Mouse (Mus musculus) neural tube, embryonic 13.5 days (tissue): ENCODE data around the gene Vdac1. TPM values are rescaled to one million over a fixed set of nuclear protein-coding genes. Genes with fewer than 3 reads are reported as not detected.
"Not testable (repeated sequence)": the region's sequence is repeated elsewhere in the genome, so short reads cannot be mapped to it uniquely, and the experiment has no call there.

Experiments used
- ATAC-seq: fragments of 200-750 bp; cut with Nextera tagmentation; 2 replicates; pipeline ENCODE4 v1.8.0; 2017; ENCODE audit warnings: low read depth, mild to moderate bottlenecking, moderate TSS enrichment, moderate library complexity
- H3K27ac ChIP-seq: fragments of 300-500 bp; sonication (generic); replicated peaks from 2 replicates; pipeline ENCODE4 v1.5.1; 2015; ENCODE audit warnings: moderate library complexity, mild to moderate bottlenecking, inconsistent platforms
- H3K27me3 ChIP-seq: fragments of 300-500 bp; sonication (generic); 2 replicates; pipeline ENCODE4 v1.6.1; 2015; ENCODE audit warnings: mild to moderate bottlenecking, inconsistent platforms
- H3K36me3 ChIP-seq: fragments of 300-500 bp; sonication (generic); 2 replicates; pipeline ENCODE4 v1.6.1; 2015; ENCODE audit warnings: mild to moderate bottlenecking, inconsistent platforms
- H3K4me1 ChIP-seq: fragments of 300-500 bp; sonication (generic); replicated peaks from 2 replicates; pipeline ENCODE4 v1.6.1; 2015; ENCODE audit warnings: inconsistent platforms
- H3K4me2 ChIP-seq: fragments of 300-500 bp; sonication (generic); 2 replicates; pipeline ENCODE4 v1.6.1; 2015; ENCODE audit warnings: inconsistent platforms, mild to moderate bottlenecking, moderate library complexity
- H3K4me3 ChIP-seq: fragments of 300-500 bp; sonication (generic); 2 replicates; pipeline ENCODE4 v1.5.1; 2015; ENCODE audit warnings: mild to moderate bottlenecking, inconsistent platforms
- H3K9ac ChIP-seq: fragments of 300-500 bp; sonication (generic); 2 replicates; pipeline ENCODE4 v1.6.1; 2015; ENCODE audit warnings: moderate library complexity, mild to moderate bottlenecking, inconsistent platforms
- H3K9me3 ChIP-seq: fragments of 300-500 bp; sonication (generic); 2 replicates; pipeline ENCODE4 v1.6.1; 2016; ENCODE audit warnings: inconsistent platforms
- WGBS: fragments of 180-500 bp; shearing (Covaris S2); methylation state at CpG from one replicate; pipeline ENCODE4 v1.1.7; 2015; 5-methylcytosine and 5-hydroxymethylcytosine counted together
- polyA plus RNA-seq: library from polyadenylated mRNA; unstranded; fragments of >200 nt; fragmentation: Nextera tagmentation; extraction: Ambion mirVana; gene quantifications from 2 replicates; pipeline ENCODE4 v1.2.1, GENCODE M21; 2015

The Vdac1 gene
- polyA plus RNA-seq, 1 experiment from 2014 or later = 296 TPM

GRCm38 (mm10) chr11:52345939-52346634 is 14.6 kb upstream of the Vdac1 start:
- Histone ChIP-seq H3K9ac (no peak overlapping the region), H3K27me3 (no peaks in the 10 kb centered on the region), H3K4me1 (0 out of 2 replicates have a peak, but pooled peaks cover 15% of the 10 kb centered on the region), H3K9me3 (no peaks in the 10 kb centered on the region), H3K36me3 (no peaks in the 10 kb centered on the region), H3K27ac (no peak overlapping the region), H3K4me2 (peak overlapping the region; percentile 50), H3K4me3 (peak overlapping the region; percentile 24)
- ATAC-seq = no peak
- 20% methylated on average over 11 of the region's 12 CpGs for WGBS

- Histone ChIP-seq H3K4me2 (peak overlapping the region; percentile 50), H3K4me1 (0 out of 2 replicates have a peak, but pooled peaks cover 17% of the 10 kb centered on the region), H3K27ac (peak overlapping the region; percentile 59; the same call in 1 of the 2 replicates), H3K9me3 (no peaks in the 10 kb centered on the region), H3K36me3 (no peaks in the 10 kb centered on the region), H3K9ac (no peak overlapping the region), H3K4me3 (peak overlapping the region; percentile 24), H3K27me3 (no peaks in the 10 kb centered on the region)
- peak; percentile 51; the same call in 1 of the 2 replicates for ATAC-seq
- WGBS = 4% methylated on average over 12 of the region's 12 CpGs
These were observed 14.0 kb upstream of the Vdac1 start for GRCm38 (mm10) chr11:52346635-52347005.

GRCm38 (mm10) chr11:52348156-52348555 is 12.5 kb upstream of the Vdac1 start:
- Histone ChIP-seq H3K27ac (no peak overlapping the region), H3K4me2 (no peak overlapping the region), H3K9ac (no peak overlapping the region), H3K4me3 (no peak overlapping the region), H3K36me3 (no peaks in the 10 kb centered on the region), H3K9me3 (no peaks in the 10 kb centered on the region), H3K27me3 (no peaks in the 10 kb centered on the region), H3K4me1 (0 out of 2 replicates have a peak, but pooled peaks cover 17% of the 10 kb centered on the region)
- ATAC-seq = no peak
- WGBS = 92% methylated on average over 4 of the region's 4 CpGs

GRCm38 (mm10) chr11:52348724-52349123 is 11.9 kb upstream of the Vdac1 start:
- H3K27me3 ChIP-seq = no peaks in the 10 kb centered on the region
- no peak for ATAC-seq
- no peak overlapping the region for H3K27ac ChIP-seq
- H3K9ac ChIP-seq = no peak overlapping the region
- H3K36me3 ChIP-seq = no peaks in the 10 kb centered on the region
- 0 out of 2 replicates have a peak, but pooled peaks cover 17% of the 10 kb centered on the region for H3K4me1 ChIP-seq
- H3K4me2 ChIP-seq = no peak overlapping the region
- H3K4me3 ChIP-seq = no peak overlapping the region
- H3K9me3 ChIP-seq = no peaks in the 10 kb centered on the region
- WGBS = 72% methylated on average over 3 of the region's 3 CpGs

DNA sequence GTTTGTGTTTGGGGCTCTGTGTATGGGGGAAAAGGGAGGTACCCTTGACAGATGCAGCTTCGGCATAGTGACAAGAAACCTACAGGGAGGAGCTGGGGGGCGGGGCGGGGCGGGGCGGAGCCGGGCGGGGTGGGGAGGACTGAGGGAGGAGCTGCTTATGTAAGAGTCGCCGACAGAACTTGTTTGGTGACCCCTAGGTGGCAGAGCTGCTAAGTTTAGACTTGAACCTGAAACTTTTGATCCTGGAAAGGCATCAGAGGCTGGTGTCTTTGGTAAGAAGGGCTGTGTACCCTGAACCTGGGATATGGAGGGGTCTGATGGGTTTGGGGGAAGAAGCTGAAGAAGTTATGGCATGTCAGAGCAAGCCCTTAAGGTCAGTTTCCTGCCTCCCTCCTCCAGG is 9.7 kb upstream of the Vdac1 start:
- Histone ChIP-seq H3K27me3 (no peaks in the 10 kb centered on the region), H3K4me2 (no peak overlapping the region), H3K27ac (no peak overlapping the region), H3K9me3 (no peaks in the 10 kb centered on the region), H3K36me3 (no peaks in the 10 kb centered on the region), H3K4me1 (0 out of 2 replicates have a peak, but pooled peaks cover 13% of the 10 kb centered on the region), H3K4me3 (no peak overlapping the region), H3K9ac (no peak overlapping the region)
- ATAC-seq = no peak
- WGBS = 3% methylated on average over 9 of the region's 9 CpGs

GRCm38 (mm10) chr11:52352271-52352670 is 8.4 kb upstream of the Vdac1 start:
- WGBS = 95% methylated on average over 3 of the region's 3 CpGs
- ATAC-seq = no peak
- no peaks in the 10 kb centered on the region for H3K27me3 ChIP-seq
- H3K9ac ChIP-seq = no peak overlapping the region
- H3K4me1 ChIP-seq = 0 out of 2 replicates have a peak, but pooled peaks cover 7% of the 10 kb centered on the region
- H3K4me3 ChIP-seq = no peak overlapping the region
- H3K4me2 ChIP-seq = no peak overlapping the region
- no peaks in the 10 kb centered on the region for H3K9me3 ChIP-seq
- no peak overlapping the region for H3K27ac ChIP-seq
- no peaks in the 10 kb centered on the region for H3K36me3 ChIP-seq

DNA sequence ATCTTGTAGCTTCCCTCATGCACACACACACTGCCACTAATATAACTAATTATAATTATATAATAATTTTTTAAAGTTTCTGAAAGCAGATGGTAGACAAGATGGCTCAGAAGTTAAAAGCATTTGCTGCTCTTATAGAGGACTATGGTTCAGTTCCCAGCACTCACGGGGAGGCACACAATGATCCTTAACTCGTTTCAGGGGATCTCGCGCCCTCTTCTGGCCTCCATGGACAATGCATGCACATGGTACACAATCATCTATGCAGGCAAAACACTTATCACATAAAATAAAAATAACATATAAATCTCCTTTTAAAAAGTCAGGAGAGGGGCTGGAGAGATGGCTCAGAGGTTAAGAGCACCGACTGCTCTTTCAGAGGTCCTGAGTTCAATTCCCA is 6.0 kb upstream of the Vdac1 start:
- no peaks in the 10 kb centered on the region for H3K36me3 ChIP-seq
- WGBS = 83% methylated on average over 5 of the region's 5 CpGs
- ATAC-seq = no peak
- no peak overlapping the region for H3K4me2 ChIP-seq
- H3K4me3 ChIP-seq = no peak overlapping the region
- peaks cover 8% of the 10 kb centered on the region for H3K4me1 ChIP-seq
- no peaks in the 10 kb centered on the region for H3K9me3 ChIP-seq
- 0 out of 2 replicates have a peak, but pooled peaks cover 7% of the 10 kb centered on the region for H3K27me3 ChIP-seq
- no peak overlapping the region for H3K9ac ChIP-seq
- H3K27ac ChIP-seq = no peak overlapping the region

DNA sequence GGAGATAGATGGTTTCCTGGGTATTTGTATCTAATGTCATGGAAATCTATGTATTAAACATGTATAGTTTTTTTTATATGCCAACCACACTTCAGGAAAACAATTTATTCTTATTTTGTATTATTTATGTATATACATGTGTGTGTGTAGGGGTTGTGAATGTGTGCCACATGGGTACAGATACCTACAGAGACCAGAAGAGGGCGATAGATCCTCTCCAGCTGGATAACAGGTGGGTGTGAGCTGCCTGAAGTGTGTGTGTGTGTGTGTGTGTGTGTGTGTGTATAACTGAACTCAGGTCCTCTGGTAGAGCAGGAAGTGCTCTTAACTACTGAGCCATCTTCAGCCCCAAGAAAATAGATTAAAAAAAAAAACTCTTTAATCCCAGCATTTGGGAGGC is 5.1 kb upstream of the Vdac1 start:
- 0 out of 2 replicates have a peak, but pooled peaks cover 7% of the 10 kb centered on the region for H3K27me3 ChIP-seq
- H3K4me3 ChIP-seq = no peak overlapping the region
- no peak for ATAC-seq
- no peaks in the 10 kb centered on the region for H3K9me3 ChIP-seq
- H3K27ac ChIP-seq = no peak overlapping the region
- no peaks in the 10 kb centered on the region for H3K36me3 ChIP-seq
- H3K9ac ChIP-seq = no peak overlapping the region
- H3K4me2 ChIP-seq = no peak overlapping the region
- WGBS = 71% methylated on average over 1 of the region's 1 CpGs
- peaks cover 15% of the 10 kb centered on the region for H3K4me1 ChIP-seq

GRCm38 (mm10) chr11:52357091-52357490 is 3.6 kb upstream of the Vdac1 start:
- H3K36me3 ChIP-seq, H3K9ac ChIP-seq, ATAC-seq, H3K27me3 ChIP-seq, H3K27ac ChIP-seq, H3K4me2 ChIP-seq, H3K9me3 ChIP-seq, H3K4me3 ChIP-seq: not testable (repeated sequence)
- peaks cover 15% of the 10 kb centered on the region for H3K4me1 ChIP-seq
- WGBS = 94% methylated on average over 5 of the region's 5 CpGs

DNA sequence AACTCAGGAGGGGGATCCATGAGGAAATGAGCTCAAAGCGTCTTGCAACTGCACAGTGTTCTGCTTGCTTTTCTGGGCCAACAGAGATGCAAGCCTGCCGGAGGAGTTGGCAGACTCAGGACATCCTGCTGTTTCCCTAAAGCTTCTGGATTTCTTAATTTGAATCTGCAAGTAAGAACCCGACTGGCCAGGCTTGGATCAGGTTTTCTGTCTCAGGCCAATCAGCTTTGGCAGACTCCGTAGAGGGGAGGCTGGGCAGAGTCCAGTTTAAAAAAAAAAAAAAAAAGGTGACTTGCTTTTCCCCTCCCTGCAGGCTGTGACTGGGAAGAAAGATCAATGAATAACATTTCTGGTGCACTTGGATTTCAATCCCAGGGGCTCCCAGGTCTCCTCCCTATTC is 2.1 kb upstream of the Vdac1 start:
- WGBS = 56% methylated on average over 4 of the region's 4 CpGs

DNA sequence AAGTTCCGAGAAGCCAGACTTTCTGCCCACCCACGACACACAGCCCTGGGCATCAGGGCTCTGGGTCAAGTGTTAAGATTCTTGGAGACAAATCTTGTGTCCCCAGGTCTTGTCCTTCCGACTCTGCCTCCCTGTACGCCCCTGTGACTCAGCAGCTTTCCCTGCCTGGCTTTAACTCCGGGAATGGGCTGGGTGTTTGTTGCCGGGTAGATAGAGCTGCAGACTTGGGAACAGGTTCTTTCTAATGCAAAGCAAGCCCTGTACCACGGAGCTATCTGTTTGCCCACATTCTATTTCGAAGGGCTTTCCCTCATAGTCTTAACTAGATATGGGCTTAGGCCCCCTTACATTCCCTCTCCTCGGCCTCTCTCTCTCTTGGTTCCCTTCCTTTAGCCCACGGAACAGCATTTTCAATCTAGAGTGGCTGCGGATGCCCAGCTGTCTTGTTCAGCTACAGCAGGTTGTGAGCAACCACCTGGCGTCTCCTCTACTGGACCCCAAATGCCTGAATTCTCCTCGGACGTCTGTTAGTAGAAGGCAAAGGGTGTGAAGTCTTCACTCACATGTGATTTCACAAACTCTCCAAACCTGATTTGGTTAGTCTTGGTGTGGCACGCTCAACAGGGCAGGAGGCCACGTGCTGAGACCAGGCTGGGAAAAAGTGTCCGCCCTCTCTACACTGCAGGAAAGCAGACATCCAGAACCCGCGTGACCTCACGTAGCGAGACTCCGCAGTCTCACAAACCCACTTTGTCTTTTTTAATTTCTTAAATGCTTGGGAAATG is 782 bp upstream of the Vdac1 start:
- no peaks in the 10 kb centered on the region for H3K9me3 ChIP-seq
- H3K27me3 ChIP-seq = 0 out of 2 replicates have a peak, but pooled peaks cover 7% of the 10 kb centered on the region
- peak overlapping the region; percentile 97 for H3K4me2 ChIP-seq
- H3K27ac ChIP-seq = peak overlapping the region; percentile 93
- 12% methylated on average over 22 of the region's 22 CpGs for WGBS
- no peaks in the 10 kb centered on the region for H3K36me3 ChIP-seq
- H3K4me1 ChIP-seq = peaks cover 42% of the 10 kb centered on the region
- ATAC-seq = peak; percentile 48
- H3K4me3 ChIP-seq = peak overlapping the region; percentile 92
- peak overlapping the region; percentile 96 for H3K9ac ChIP-seq

More for the DNA sequence above, 2.1 kb upstream of the Vdac1 start:
- H3K9ac ChIP-seq = no peak overlapping the region
- H3K4me1 ChIP-seq = peaks cover 28% of the 10 kb centered on the region
- H3K4me3 ChIP-seq = no peak overlapping the region
- H3K4me2 ChIP-seq = no peak overlapping the region
- ATAC-seq = no peak
- H3K36me3 ChIP-seq = no peaks in the 10 kb centered on the region
- H3K27ac ChIP-seq = no peak overlapping the region
- H3K27me3 ChIP-seq = 0 out of 2 replicates have a peak, but pooled peaks cover 7% of the 10 kb centered on the region
- no peaks in the 10 kb centered on the region for H3K9me3 ChIP-seq

DNA sequence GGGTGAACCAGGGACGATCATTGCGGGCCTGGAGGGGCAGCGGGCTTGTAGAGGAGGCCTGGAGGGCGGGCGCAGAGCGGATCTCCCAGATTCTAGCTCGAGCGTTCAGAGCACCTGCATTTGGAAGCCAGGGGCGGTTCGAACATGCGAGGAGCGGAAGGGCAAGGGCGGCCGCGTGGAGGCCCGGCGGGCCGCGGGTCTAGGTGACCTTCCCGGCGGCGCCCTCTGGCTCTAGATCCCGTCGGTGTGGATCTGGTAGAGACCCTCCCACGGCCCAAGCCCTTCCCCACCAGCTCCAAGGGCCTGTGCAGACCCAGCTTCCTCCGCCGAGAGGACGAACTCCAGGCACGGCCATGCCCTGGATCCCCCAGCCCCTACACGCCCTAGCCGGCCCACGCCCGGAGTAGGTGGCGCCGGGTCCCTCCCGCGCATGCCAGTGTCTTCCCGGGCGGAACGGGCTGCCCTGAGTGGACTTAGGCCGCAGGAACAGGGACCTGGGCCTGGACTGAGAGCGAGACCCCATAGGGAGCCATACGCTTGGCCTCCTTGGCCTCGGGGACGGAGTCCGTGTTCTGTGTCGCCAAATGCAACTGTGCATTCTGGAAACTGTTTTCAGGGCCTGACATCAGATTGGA is 744 bp downstream of the Vdac1 start:
- ATAC-seq = peak; percentile 57
- peaks cover 56% of the 10 kb centered on the region for H3K4me1 ChIP-seq
- WGBS = under 1% methylated on average over 47 of the region's 47 CpGs
- H3K27me3 ChIP-seq = 0 out of 2 replicates have a peak, but pooled peaks cover 7% of the 10 kb centered on the region
- H3K9ac ChIP-seq = peak overlapping the region; percentile 96
- H3K27ac ChIP-seq = peak overlapping the region; percentile 93
- no peaks in the 10 kb centered on the region for H3K36me3 ChIP-seq
- no peaks in the 10 kb centered on the region for H3K9me3 ChIP-seq
- H3K4me2 ChIP-seq = peak overlapping the region; percentile 97
- peak overlapping the region; percentile 92 for H3K4me3 ChIP-seq
